Mouse (Mus musculus): ENCODE results near the gene Klf16.

GRCm38 (mm10) chr10:80608435-80608834 lies 31.3 kb upstream of the Klf16 start:
- TF ChIP-seq POLR2A (IDR thresholded peaks at IDR 0.05; ENCODE audit: insufficient read depth, low read depth, low read length) (no peak), CTCF (IDR thresholded peaks at IDR 0.05) (no peak), EP300 (IDR thresholded peaks at IDR 0.05; ENCODE audit: insufficient read depth, low read depth, low read length) (no peak)

Data from heart, adult 2 months (tissue).